Mouse (Mus musculus) hindbrain, embryonic 12.5 days (tissue): ENCODE data around the gene Slc38a6. TPM values are rescaled to one million over a fixed set of nuclear protein-coding genes. Genes with fewer than 3 reads are reported as not detected.

ENCODE experiments used
- ATAC-seq: fragments of 200-750 bp; cut with Nextera tagmentation; 2 replicates; pipeline ENCODE4 v1.8.0; 2017; ENCODE audit warnings: moderate TSS enrichment; ENCODE audit not compliant: low FRiP score
- H3K27ac ChIP-seq: fragments of 300-500 bp; sonication (generic); 2 replicates; pipeline ENCODE4 v1.5.1; 2016; ENCODE audit warnings: mild to moderate bottlenecking
- H3K27me3 ChIP-seq: fragments of 300-500 bp; sonication (generic); 2 replicates; pipeline ENCODE4 v1.6.1; 2016; ENCODE audit warnings: mild to moderate bottlenecking
- H3K36me3 ChIP-seq: fragments of 300-500 bp; sonication (generic); 2 replicates; pipeline ENCODE4 v1.6.1; 2016; ENCODE audit warnings: mild to moderate bottlenecking
- H3K4me1 ChIP-seq: fragments of 300-500 bp; sonication (generic); 2 replicates; pipeline ENCODE4 v1.6.1; 2016
- H3K4me2 ChIP-seq: fragments of 300-500 bp; sonication (generic); replicated peaks from 2 replicates; pipeline ENCODE4 v1.6.1; 2016; ENCODE audit warnings: mild to moderate bottlenecking
- H3K4me3 ChIP-seq: fragments of 300-500 bp; sonication (generic); 2 replicates; pipeline ENCODE4 v1.5.1; 2016; ENCODE audit warnings: mild to moderate bottlenecking
- H3K9ac ChIP-seq: fragments of 300-500 bp; sonication (generic); 2 replicates; pipeline ENCODE4 v1.6.1; 2016; ENCODE audit warnings: mild to moderate bottlenecking, moderate library complexity
- H3K9me3 ChIP-seq: fragments of 300-500 bp; sonication (generic); replicated peaks from 2 replicates; pipeline ENCODE4 v1.6.1; 2016; ENCODE audit warnings: mild to moderate bottlenecking
- WGBS: fragments of 180-500 bp; shearing (Covaris S2); methylation state at CpG from one replicate; pipeline ENCODE4 v1.1.7; 2016; 5-methylcytosine and 5-hydroxymethylcytosine counted together
- polyA plus RNA-seq: library from polyadenylated mRNA; unstranded; fragments of >200 nt; fragmentation: Nextera tagmentation; extraction: Ambion mirVana; gene quantifications from 2 replicates; pipeline ENCODE4 v1.2.1, GENCODE M21; 2016

Gene Slc38a6
- polyA plus RNA-seq, result 12.1 and 12.6 TPM in 2 replicates

DNA sequence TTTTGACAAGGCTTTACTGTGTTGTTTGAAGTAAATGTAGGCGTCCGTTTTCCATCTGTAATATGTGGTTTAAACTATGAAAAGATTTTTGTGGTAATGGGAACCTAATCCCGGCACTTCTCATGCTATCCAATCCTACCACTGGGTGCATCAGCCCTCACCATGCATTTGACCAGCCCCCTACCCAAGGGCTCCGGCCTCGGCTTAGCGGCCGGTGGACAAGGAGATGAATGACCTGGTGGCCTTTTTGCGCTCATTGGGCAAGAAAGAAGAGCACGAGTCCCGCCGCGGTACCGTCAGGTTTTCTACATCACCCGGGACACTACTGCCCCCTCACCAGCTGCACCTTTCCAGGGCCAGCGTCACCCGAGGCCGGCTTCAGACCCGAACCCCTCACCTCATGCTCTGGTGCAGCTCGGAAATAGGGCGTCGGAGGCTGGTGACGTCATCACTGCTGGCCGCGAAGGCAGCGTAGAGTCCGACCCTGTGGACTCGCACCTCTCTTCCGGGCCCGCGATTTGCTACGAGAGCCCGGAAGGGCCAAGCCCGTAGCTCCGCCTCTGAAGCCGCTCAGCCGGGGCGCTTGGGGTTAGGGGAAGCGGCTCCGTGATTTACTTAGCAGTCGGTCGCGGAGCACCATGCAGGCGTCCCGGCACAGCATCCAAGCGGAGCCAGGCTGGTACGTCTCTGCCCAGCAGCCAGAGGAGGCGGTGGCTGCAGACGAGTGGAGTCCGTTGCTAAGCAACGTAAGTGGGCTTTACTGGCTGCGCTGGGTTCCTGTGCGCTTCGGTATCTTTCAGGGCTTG lies at the start of gene Slc38a6, which contains the start of gene Trmt5:
Gene Slc38a6 (plus strand): TSS at position 493 of the 806 bp plus-strand sequence.
Gene Trmt5 (minus strand): TSS at position 424 of the 806 bp plus-strand sequence.
- ATAC-seq, result peak; percentile 98

GRCm38 (mm10) chr12:73241960-73242359 lies 44.6 kb upstream of the Slc38a6 start:
- H3K9me3 ChIP-seq, result no peaks in the 10 kb centered on the region
- H3K36me3 ChIP-seq, result no peaks in the 10 kb centered on the region
- H3K4me1 ChIP-seq, result peaks cover 6% of the 10 kb centered on the region; the same call in 1 of the 2 replicates
- no peak overlapping the region for H3K9ac ChIP-seq
- H3K27ac ChIP-seq, result no peak overlapping the region
- no peaks in the 10 kb centered on the region for H3K27me3 ChIP-seq
- ATAC-seq, result peak; percentile 77
- WGBS, result 43% methylated on average over 10 of the region's 10 CpGs
- H3K4me3 ChIP-seq, result no peak overlapping the region
- no peak overlapping the region for H3K4me2 ChIP-seq

More for the DNA sequence above, at the start of gene Slc38a6, which contains the start of gene Trmt5:
- under 1% methylated on average over 53 of the region's 53 CpGs for WGBS
- Histone ChIP-seq H3K4me1 (peaks cover 22% of the 10 kb centered on the region), H3K27me3 (no peaks in the 10 kb centered on the region), H3K4me2 (peak within 1 kb of the TSS; percentile 62), H3K9me3 (no peaks in the 10 kb centered on the region), H3K27ac (peak within 1 kb of the TSS; percentile 86), H3K36me3 (peaks cover 14% of the 10 kb centered on the region), H3K9ac (peak within 1 kb of the TSS; percentile 83), H3K4me3 (peak within 1 kb of the TSS; percentile 75)

- no peak overlapping the region for H3K27ac ChIP-seq
- H3K4me2 ChIP-seq, result no peak overlapping the region
- H3K9ac ChIP-seq, result no peak overlapping the region
- H3K27me3 ChIP-seq, result no peaks in the 10 kb centered on the region
- H3K9me3 ChIP-seq, result no peaks in the 10 kb centered on the region
- peaks cover 6% of the 10 kb centered on the region; the same call in 1 of the 2 replicates for H3K4me1 ChIP-seq
- ATAC-seq, result no peak
- 84% methylated on average over 5 of the region's 5 CpGs for WGBS
- no peak overlapping the region for H3K4me3 ChIP-seq
- H3K36me3 ChIP-seq, result no peaks in the 10 kb centered on the region
These were observed 40.9 kb upstream of the Slc38a6 start for GRCm38 (mm10) chr12:73245687-73246086.

- 59% methylated on average over 2 of the region's 2 CpGs for WGBS
These were observed 31.6 kb upstream of the Slc38a6 start for GRCm38 (mm10) chr12:73255006-73255405.

GRCm38 (mm10) chr12:73259269-73259668 lies 27.3 kb upstream of the Slc38a6 start:
- Histone ChIP-seq H3K36me3 (0 out of 2 replicates have a peak, but pooled peaks cover 3% of the 10 kb centered on the region), H3K4me3 (no peak overlapping the region), H3K4me2 (no peak overlapping the region), H3K4me1 (no peaks in the 10 kb centered on the region), H3K27ac (no peak overlapping the region), H3K9me3 (peaks cover 6% of the 10 kb centered on the region), H3K27me3 (no peaks in the 10 kb centered on the region), H3K9ac (no peak overlapping the region)
- ATAC-seq, result no peak
- WGBS, result 94% methylated on average over 6 of the region's 6 CpGs

More at GRCm38 (mm10) chr12:73255006-73255405, 31.6 kb upstream of the Slc38a6 start:
- Histone ChIP-seq H3K9ac (no peak overlapping the region), H3K4me3 (no peak overlapping the region), H3K4me2 (no peak overlapping the region), H3K27me3 (no peaks in the 10 kb centered on the region), H3K27ac (no peak overlapping the region), H3K36me3 (no peaks in the 10 kb centered on the region), H3K9me3 (no peaks in the 10 kb centered on the region), H3K4me1 (no peaks in the 10 kb centered on the region)
- ATAC-seq, result no peak

GRCm38 (mm10) chr12:73260339-73260738 lies 26.2 kb upstream of the Slc38a6 start:
- H3K27ac ChIP-seq, result no peak overlapping the region
- 0 out of 2 replicates have a peak, but pooled peaks cover 3% of the 10 kb centered on the region for H3K36me3 ChIP-seq
- no peaks in the 10 kb centered on the region for H3K4me1 ChIP-seq
- H3K27me3 ChIP-seq, result no peaks in the 10 kb centered on the region
- no peak overlapping the region for H3K9ac ChIP-seq
- WGBS, result 97% methylated on average over 1 of the region's 1 CpGs
- peaks cover 6% of the 10 kb centered on the region for H3K9me3 ChIP-seq
- no peak overlapping the region for H3K4me2 ChIP-seq
- no peak overlapping the region for H3K4me3 ChIP-seq
- ATAC-seq, result no peak

GRCm38 (mm10) chr12:73265381-73265978 lies 21.1 kb upstream of the Slc38a6 start:
- Histone ChIP-seq H3K36me3 (no peaks in the 10 kb centered on the region), H3K4me3 (no peak overlapping the region), H3K9ac (no peak overlapping the region), H3K27me3 (no peaks in the 10 kb centered on the region), H3K9me3 (peaks cover 6% of the 10 kb centered on the region), H3K27ac (no peak overlapping the region), H3K4me1 (no peaks in the 10 kb centered on the region), H3K4me2 (no peak overlapping the region)
- no peak for ATAC-seq
- 76% methylated on average over 3 of the region's 3 CpGs for WGBS

DNA sequence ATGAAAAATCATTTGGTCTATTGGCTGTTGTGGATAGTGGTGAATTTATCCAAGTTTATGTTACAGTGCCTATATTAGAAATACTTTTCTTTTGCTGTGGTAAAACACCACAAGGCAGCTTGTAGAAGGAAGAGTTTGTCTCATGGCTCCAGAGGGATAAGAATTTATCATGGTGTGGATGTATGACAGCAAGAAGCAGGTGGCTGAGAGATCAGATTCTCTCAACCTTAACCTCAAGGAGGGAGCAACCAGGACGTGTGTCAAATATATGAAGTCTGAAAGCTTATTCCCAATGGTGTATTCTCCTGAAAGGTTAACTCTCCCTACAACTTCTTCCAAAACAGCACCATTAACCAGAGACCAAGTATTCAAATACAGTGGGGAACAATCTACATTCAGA lies 20.0 kb upstream of the Slc38a6 start:
- WGBS, result 82% methylated on average over 1 of the region's 1 CpGs
- no peak overlapping the region for H3K4me3 ChIP-seq

DNA sequence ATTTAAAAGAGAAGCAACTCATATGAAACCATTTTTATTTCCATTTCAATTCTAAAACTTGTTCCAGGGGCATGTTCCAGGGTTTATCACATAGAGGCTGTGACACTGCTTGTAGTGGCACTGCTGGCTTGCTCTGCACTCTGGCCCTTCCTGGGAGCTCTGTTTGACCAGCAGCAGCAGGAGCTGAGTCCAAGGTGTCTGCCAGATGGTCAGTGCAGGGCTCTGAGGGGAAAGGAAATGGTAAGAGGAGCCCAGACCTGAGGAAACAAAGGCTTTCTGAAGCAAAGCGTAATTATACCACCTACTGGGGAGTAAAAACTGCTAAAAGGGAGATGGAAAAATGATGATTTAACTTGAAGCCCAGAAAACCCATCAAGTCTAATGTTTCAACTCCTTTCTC lies 18.1 kb upstream of the Slc38a6 start:
- no peaks in the 10 kb centered on the region for H3K4me1 ChIP-seq
- H3K36me3 ChIP-seq, result peaks cover 3% of the 10 kb centered on the region; the same call in 1 of the 2 replicates
- no peak overlapping the region for H3K27ac ChIP-seq
- H3K9me3 ChIP-seq, result no peaks in the 10 kb centered on the region
- H3K9ac ChIP-seq, result no peak overlapping the region
- H3K4me2 ChIP-seq, result no peak overlapping the region
- H3K4me3 ChIP-seq, result no peak overlapping the region
- no peaks in the 10 kb centered on the region for H3K27me3 ChIP-seq
- no peak for ATAC-seq
- WGBS, result 60% methylated on average over 1 of the region's 1 CpGs

More for the DNA sequence above, 20.0 kb upstream of the Slc38a6 start:
- Histone ChIP-seq H3K4me2 (no peak overlapping the region), H3K27ac (no peak overlapping the region), H3K36me3 (no peaks in the 10 kb centered on the region), H3K9me3 (peaks cover 6% of the 10 kb centered on the region), H3K9ac (no peak overlapping the region), H3K4me1 (no peaks in the 10 kb centered on the region), H3K27me3 (no peaks in the 10 kb centered on the region)
- no peak for ATAC-seq

GRCm38 (mm10) chr12:73269531-73269930 lies 17.0 kb upstream of the Slc38a6 start:
- WGBS, result 91% methylated on average over 3 of the region's 3 CpGs
- H3K36me3 ChIP-seq, result peaks cover 3% of the 10 kb centered on the region; the same call in 1 of the 2 replicates

GRCm38 (mm10) chr12:73269933-73270332 lies 16.6 kb upstream of the Slc38a6 start:
- Histone ChIP-seq H3K4me1 (no peaks in the 10 kb centered on the region), H3K27me3 (no peaks in the 10 kb centered on the region), H3K9ac (no peak overlapping the region), H3K4me2 (no peak overlapping the region), H3K9me3 (no peaks in the 10 kb centered on the region), H3K36me3 (peaks cover 6% of the 10 kb centered on the region; the same call in 1 of the 2 replicates), H3K27ac (no peak overlapping the region), H3K4me3 (no peak overlapping the region)
- no peak for ATAC-seq
- WGBS, result 84% methylated on average over 4 of the region's 4 CpGs

More at GRCm38 (mm10) chr12:73269531-73269930, 17.0 kb upstream of the Slc38a6 start:
- Histone ChIP-seq H3K9me3 (no peaks in the 10 kb centered on the region), H3K4me2 (no peak overlapping the region), H3K27me3 (no peaks in the 10 kb centered on the region), H3K9ac (no peak overlapping the region), H3K27ac (no peak overlapping the region), H3K4me1 (no peaks in the 10 kb centered on the region), H3K4me3 (no peak overlapping the region)
- ATAC-seq, result no peak

GRCm38 (mm10) chr12:73274921-73275320 lies 11.7 kb upstream of the Slc38a6 start:
- no peak overlapping the region for H3K4me3 ChIP-seq
- H3K9ac ChIP-seq, result no peak overlapping the region
- 94% methylated on average over 3 of the region's 3 CpGs for WGBS
- peaks cover 43% of the 10 kb centered on the region for H3K36me3 ChIP-seq
- ATAC-seq, result no peak
- no peak overlapping the region for H3K27ac ChIP-seq
- H3K4me2 ChIP-seq, result no peak overlapping the region
- H3K4me1 ChIP-seq, result no peaks in the 10 kb centered on the region
- H3K9me3 ChIP-seq, result no peaks in the 10 kb centered on the region
- no peaks in the 10 kb centered on the region for H3K27me3 ChIP-seq
